Mouse (Mus musculus): ENCODE data around the gene Pa2g4.

DNA sequence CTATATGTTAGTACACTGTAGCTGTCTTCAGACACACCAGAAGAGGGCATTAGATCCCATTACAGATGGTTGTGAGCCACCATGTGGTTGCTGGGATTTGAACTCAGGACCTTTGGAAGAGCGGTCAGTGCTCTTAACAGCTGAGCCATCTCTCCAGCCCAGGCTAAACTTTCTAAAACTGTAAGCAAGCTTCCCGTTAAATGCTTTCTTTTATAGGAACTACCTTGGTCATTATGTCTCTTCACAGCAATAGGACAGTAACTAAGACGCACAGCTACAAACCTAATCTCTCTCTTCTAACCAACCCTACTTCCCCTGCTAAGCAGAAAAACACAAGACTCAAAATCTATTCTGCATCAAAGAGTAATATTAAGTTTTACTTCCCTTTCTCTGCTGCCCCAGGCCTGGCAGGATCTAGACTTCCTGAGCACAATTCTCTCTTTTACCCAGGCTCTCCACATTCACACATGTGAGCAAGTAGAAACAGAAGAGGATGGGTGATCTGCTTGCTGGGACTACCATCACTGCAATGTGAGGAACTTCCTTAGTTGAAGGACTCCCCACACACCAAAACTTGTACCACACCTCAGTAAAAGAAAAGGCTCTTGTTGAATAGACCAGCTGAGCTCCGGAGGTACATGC is 30.0 kb downstream of the Pa2g4 start:
- TF ChIP-seq POLR2A (IDR thresholded peaks at IDR 0.05; ENCODE audit: borderline replicate concordance, insufficient read depth, low read length): no peak
- TF ChIP-seq CTCF (IDR thresholded peaks at IDR 0.05; ENCODE audit: borderline replicate concordance, insufficient read depth, low read depth, low read length): no peak

Measured in cerebellum, adult 2 months (tissue).